Mouse (Mus musculus): ENCODE measurements around the gene Tor4a. TPM values are rescaled to one million over a fixed set of nuclear protein-coding genes. Genes with fewer than 3 reads are reported as not detected.

Gene Tor4a
- total and polyA plus RNA-seq, 3 experiments, result 12.6 to 20.4 (median 15.3) TPM

DNA sequence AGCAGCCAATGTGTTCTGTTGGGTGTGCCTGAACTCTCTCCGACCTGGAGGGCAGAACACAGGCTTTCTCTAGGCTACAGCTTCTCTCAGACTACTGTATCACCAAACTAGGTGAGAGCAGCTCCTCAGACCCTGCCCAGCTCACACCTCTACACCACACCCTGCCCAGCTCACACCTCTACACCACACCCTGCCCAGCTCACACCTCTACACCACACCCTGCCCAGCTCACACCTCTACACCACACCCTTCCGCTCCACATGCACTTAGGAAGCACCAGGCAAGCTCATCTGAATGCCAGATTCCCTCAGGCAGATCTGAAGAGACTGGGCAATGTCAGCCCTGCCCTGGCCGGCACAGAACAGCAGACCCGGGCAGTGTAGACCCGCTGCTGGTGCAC is 48.8 kb downstream of the Tor4a start:
- dilution Hi-C loops (cut with MboI; ENCODE audit: extremely low pct_ligation_motif_present, extremely low pct_unique_long_range_greater_than_20kb, low sequenced_read_pairs), result no loop called here
- no peaks in the 10 kb centered on the region for H3K36me3 ChIP-seq (replicated peaks in 1 of 2; ENCODE audit: control insufficient read depth in 1 of 2, insufficient read depth in 1 of 2, low read length in 1 of 2)
- TF ChIP-seq MYC (IDR thresholded peaks at IDR 0.05; ENCODE audit: low read depth, low read length) (no peak), GABPA (IDR thresholded peaks at IDR 0.05; ENCODE audit: insufficient replicate concordance, low read depth, low read length) (no peak), JUN (IDR thresholded peaks at IDR 0.05; ENCODE audit: insufficient read depth, low read depth, low read length) (no peak), MAZ (IDR thresholded peaks at IDR 0.05; ENCODE audit: low read depth, low read length) (no peak), RAD21 (IDR thresholded peaks at IDR 0.05; ENCODE audit: low read depth, low read length) (no peak), ELF1 (IDR thresholded peaks at IDR 0.05; ENCODE audit: low read depth, low read length) (no peak), HCFC1 (IDR thresholded peaks at IDR 0.05; ENCODE audit: low read depth, low read length) (no peak), PAX5 (IDR thresholded peaks at IDR 0.05; ENCODE audit: low read length) (no peak), MAX (IDR thresholded peaks at IDR 0.05; ENCODE audit: low read length) (no peak), IRF4 (IDR thresholded peaks at IDR 0.05; ENCODE audit: low read depth, low read length) (no peak), EP300 (IDR thresholded peaks at IDR 0.05; ENCODE audit: low read length) (no peak), USF2 (conservative IDR thresholded peaks at IDR 0.05; ENCODE audit: low read depth, low read length) (no peak), POLR2AphosphoS2 (IDR thresholded peaks at IDR 0.05; ENCODE audit: low read depth, low read length) (no peak), MAFK (IDR thresholded peaks at IDR 0.05; ENCODE audit: insufficient replicate concordance, low read length) (no peak), MEF2A (IDR thresholded peaks at IDR 0.05; ENCODE audit: borderline replicate concordance, low read depth, low read length) (no peak), CHD2 (IDR thresholded peaks at IDR 0.05; ENCODE audit: low read length) (no peak), NRF1 (IDR thresholded peaks at IDR 0.05; ENCODE audit: low read depth, low read length) (no peak)
- no peak for DNase-seq (ENCODE audit: extremely low read depth)
- no peak overlapping the region for H3K9ac ChIP-seq (ENCODE audit: insufficient read depth, low read depth)
- in situ Hi-C loops (cut with MboI; ENCODE audit: low pct_ligation_motif_present, low pct_unique_long_range_greater_than_20kb, low sequenced_read_pairs), result no loop called here
- peaks cover 44% of the 10 kb centered on the region for H3K27me3 ChIP-seq (replicated peaks)
- H3K27ac ChIP-seq (ENCODE audit: insufficient read depth, low read depth), result no peak overlapping the region
- no peak overlapping the region for H3K4me2 ChIP-seq (ENCODE audit: insufficient read depth, low read depth, poor library complexity, severe bottlenecking)
- no peaks in the 10 kb centered on the region for H3K4me1 ChIP-seq (ENCODE audit: control insufficient read depth in 1 of 2, insufficient read depth in 2 of 2)
- no peaks in the 10 kb centered on the region for H3K79me2 ChIP-seq (replicated peaks; ENCODE audit: control insufficient read depth, extremely low read depth, insufficient read depth, poor library complexity, severe bottlenecking)
- H3K4me3 ChIP-seq (replicated peaks in 1 of 3; ENCODE audit: low read depth in 2 of 3, low read length in 2 of 3, poor library complexity in 1 of 3), result no peak overlapping the region
- H3K9me3 ChIP-seq (replicated peaks; ENCODE audit: low read length), result no peaks in the 10 kb centered on the region

DNA sequence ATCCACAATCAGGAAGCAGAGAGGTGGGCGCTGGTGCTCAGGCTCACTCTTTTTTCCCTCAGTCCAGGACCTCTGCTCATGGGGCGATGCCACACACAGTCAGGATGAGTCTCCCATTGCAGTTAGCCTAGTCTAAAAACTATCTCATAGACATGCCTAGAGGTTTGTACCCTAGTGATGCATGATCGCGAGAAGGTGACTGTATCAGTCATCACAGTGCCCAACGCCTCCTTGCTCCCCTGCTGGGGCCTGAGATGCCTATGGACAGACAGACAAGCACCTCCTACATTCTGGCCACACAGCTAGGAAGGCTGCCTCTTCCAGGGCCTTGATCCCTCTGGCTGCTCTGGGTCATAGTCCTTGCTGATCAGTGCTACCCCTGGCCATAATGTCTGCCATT is 49.3 kb downstream of the Tor4a start:
- Histone ChIP-seq H3K9me3 (replicated peaks; ENCODE audit: low read length) (no peaks in the 10 kb centered on the region), H3K4me1 (ENCODE audit: control insufficient read depth in 1 of 2, insufficient read depth in 2 of 2) (no peaks in the 10 kb centered on the region), H3K27ac (ENCODE audit: insufficient read depth, low read depth) (no peak overlapping the region), H3K79me2 (replicated peaks; ENCODE audit: control insufficient read depth, extremely low read depth, insufficient read depth, poor library complexity, severe bottlenecking) (no peaks in the 10 kb centered on the region), H3K36me3 (replicated peaks in 1 of 2; ENCODE audit: control insufficient read depth in 1 of 2, insufficient read depth in 1 of 2, low read length in 1 of 2) (no peaks in the 10 kb centered on the region), H3K4me3 (replicated peaks in 1 of 3; ENCODE audit: low read depth in 2 of 3, low read length in 2 of 3, poor library complexity in 1 of 3) (no peak overlapping the region), H3K27me3 (replicated peaks) (peaks cover 43% of the 10 kb centered on the region), H3K4me2 (ENCODE audit: insufficient read depth, low read depth, poor library complexity, severe bottlenecking) (no peak overlapping the region), H3K9ac (ENCODE audit: insufficient read depth, low read depth) (no peak overlapping the region)
- TF ChIP-seq TBP (conservative IDR thresholded peaks at IDR 0.05; ENCODE audit: low read depth, low read length) (no peak), ZC3H11A (IDR thresholded peaks at IDR 0.05; ENCODE audit: low read depth, low read length) (no peak), KAT2A (IDR thresholded peaks at IDR 0.05; ENCODE audit: insufficient replicate concordance, low read length) (no peak), BHLHE40 (IDR thresholded peaks at IDR 0.05; ENCODE audit: low read depth, low read length) (no peak), USF1 (IDR thresholded peaks at IDR 0.05; ENCODE audit: low read depth, low read length) (no peak), E2F4 (IDR thresholded peaks at IDR 0.05; ENCODE audit: insufficient replicate concordance, low read depth, low read length) (no peak), CHD1 (IDR thresholded peaks at IDR 0.05; ENCODE audit: low read depth, low read length) (no peak), ELF1 (IDR thresholded peaks at IDR 0.05; ENCODE audit: low read depth, low read length) (no peak)
- no peak for DNase-seq (ENCODE audit: extremely low read depth)
- dilution Hi-C loops (cut with MboI; ENCODE audit: extremely low pct_ligation_motif_present, extremely low pct_unique_long_range_greater_than_20kb, low sequenced_read_pairs), result no loop called here
- in situ Hi-C loops (cut with MboI; ENCODE audit: low pct_ligation_motif_present, low pct_unique_long_range_greater_than_20kb, low sequenced_read_pairs), result no loop called here
